Mouse (Mus musculus): Measurements from ENCODE around the gene Kctd17. TPM values are rescaled to one million over a fixed set of nuclear protein-coding genes. Genes with fewer than 3 reads are reported as not detected.

Gene Kctd17
- polyA plus RNA-seq, 1 experiment = 114 TPM

GRCm38 (mm10) chr15:78401345-78401744, 27.0 kb upstream of the Kctd17 start:
- 44% methylated on average over 6 of the region's 6 CpGs for WGBS
- H3K4me3 ChIP-seq (replicated peaks; ENCODE audit: extremely low read depth, low read depth, low read length) = no peak overlapping the region
- no peak for DNase-seq
- no peak for TF ChIP-seq POLR2A (IDR thresholded peaks at IDR 0.05; ENCODE audit: borderline replicate concordance, extremely low read depth, low read depth, low read length)
- no peak for TF ChIP-seq CTCF (IDR thresholded peaks at IDR 0.05; ENCODE audit: insufficient read depth, low read length)
- peaks cover 11% of the 10 kb centered on the region for H3K4me1 ChIP-seq (ENCODE audit: control insufficient read depth, insufficient read depth, low read length)

DNA sequence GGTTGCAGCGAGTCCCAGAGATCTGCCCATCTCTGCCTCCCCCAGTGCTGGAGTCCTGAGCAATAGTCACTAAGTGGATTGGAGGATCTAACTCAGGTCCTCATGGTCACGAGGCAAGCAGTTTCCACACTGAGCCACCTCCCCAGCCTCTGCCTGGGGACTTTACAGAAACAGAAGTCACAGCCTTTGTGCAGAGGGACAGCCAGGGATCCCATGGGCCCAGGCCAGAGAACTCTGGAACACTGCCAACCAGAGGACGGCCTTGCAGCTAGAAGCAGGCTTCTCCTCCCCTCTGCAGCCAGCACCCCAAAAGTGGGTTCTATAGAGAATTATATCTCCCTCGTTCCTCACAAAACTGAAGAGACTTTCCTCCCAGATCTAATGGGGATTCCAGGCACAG, 26.4 kb upstream of the Kctd17 start:
- DNase-seq = peak; percentile 59
- peaks cover 11% of the 10 kb centered on the region for H3K4me1 ChIP-seq (ENCODE audit: control insufficient read depth, insufficient read depth, low read length)
- TF ChIP-seq CTCF (IDR thresholded peaks at IDR 0.05; ENCODE audit: insufficient read depth, low read length) (no peak), POLR2A (IDR thresholded peaks at IDR 0.05; ENCODE audit: borderline replicate concordance, extremely low read depth, low read depth, low read length) (no peak)
- H3K4me3 ChIP-seq (replicated peaks; ENCODE audit: extremely low read depth, low read depth, low read length) = no peak overlapping the region
- WGBS = 29% methylated on average over 4 of the region's 4 CpGs

GRCm38 (mm10) chr15:78402423-78402822, 25.9 kb upstream of the Kctd17 start:
- no peak for TF ChIP-seq CTCF (IDR thresholded peaks at IDR 0.05; ENCODE audit: insufficient read depth, low read length)
- TF ChIP-seq POLR2A (IDR thresholded peaks at IDR 0.05; ENCODE audit: borderline replicate concordance, extremely low read depth, low read depth, low read length) = peak; percentile 25; the same call in 1 of the 2 replicates
- whole genome bisulfite sequencing = 50% methylated on average over 7 of the region's 7 CpGs
- Histone ChIP-seq H3K4me1 (ENCODE audit: control insufficient read depth, insufficient read depth, low read length) (peaks cover 14% of the 10 kb centered on the region), H3K4me3 (replicated peaks; ENCODE audit: extremely low read depth, low read depth, low read length) (no peak overlapping the region)
- DNase-seq = peak; percentile 80

DNA sequence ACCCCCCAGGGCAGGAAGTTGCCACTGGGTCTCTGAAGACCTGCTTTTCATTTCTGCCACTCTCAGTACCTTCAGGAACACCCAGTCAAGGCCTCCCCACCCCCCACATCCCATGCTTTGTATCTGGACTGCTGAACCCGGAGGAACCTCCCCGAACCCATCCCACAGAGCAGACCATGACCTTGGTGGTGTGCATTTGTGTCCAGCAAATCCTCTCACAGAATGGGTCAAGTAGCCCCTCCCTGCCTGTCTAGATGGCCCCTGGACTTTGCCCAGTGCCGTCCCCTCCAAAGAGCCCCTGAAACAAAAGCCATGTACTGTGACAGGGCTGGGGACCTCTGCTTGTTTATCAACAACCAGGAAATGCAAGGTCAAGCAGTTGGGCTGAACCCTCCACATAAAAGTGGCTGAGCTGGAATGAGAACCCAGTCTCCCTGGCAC, 25.0 kb upstream of the Kctd17 start:
- 30% methylated on average over 3 of the region's 3 CpGs for WGBS
- peak; percentile 45 for DNase-seq
- peak overlapping the region; percentile 25 for H3K4me3 ChIP-seq (replicated peaks; ENCODE audit: extremely low read depth, low read depth, low read length)
- H3K4me1 ChIP-seq (ENCODE audit: control insufficient read depth, insufficient read depth, low read length) = peaks cover 14% of the 10 kb centered on the region
- TF ChIP-seq POLR2A (IDR thresholded peaks at IDR 0.05; ENCODE audit: borderline replicate concordance, extremely low read depth, low read depth, low read length) (no peak), CTCF (IDR thresholded peaks at IDR 0.05; ENCODE audit: insufficient read depth, low read length) (no peak)

DNA sequence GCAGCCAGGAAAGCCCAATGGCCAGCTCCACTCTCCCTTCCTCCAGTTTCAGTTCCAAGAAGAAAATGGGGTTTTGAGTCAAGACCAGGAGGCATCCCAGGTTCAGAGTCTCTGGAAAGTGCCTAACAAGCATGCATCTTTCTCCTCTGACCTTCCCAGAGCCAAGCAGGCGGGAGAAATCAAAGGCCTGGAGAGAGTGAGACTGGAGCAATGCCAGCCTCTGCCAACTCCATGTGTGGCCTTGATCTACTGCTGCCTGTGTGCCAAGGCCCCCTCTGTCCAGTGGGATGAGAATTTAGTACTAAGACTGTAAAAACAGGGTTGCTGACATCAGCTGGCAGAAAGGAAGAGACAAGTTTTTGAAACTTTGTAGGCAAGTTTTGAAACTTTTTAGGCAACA, 24.5 kb upstream of the Kctd17 start:
- peak; percentile 43 for DNase-seq
- TF ChIP-seq CTCF (IDR thresholded peaks at IDR 0.05; ENCODE audit: insufficient read depth, low read length) (no peak), POLR2A (IDR thresholded peaks at IDR 0.05; ENCODE audit: borderline replicate concordance, extremely low read depth, low read depth, low read length) (no peak)
- Histone ChIP-seq H3K4me3 (replicated peaks; ENCODE audit: extremely low read depth, low read depth, low read length) (peak overlapping the region; percentile 25), H3K4me1 (ENCODE audit: control insufficient read depth, insufficient read depth, low read length) (peaks cover 14% of the 10 kb centered on the region)
- WGBS = 29% methylated on average over 1 of the region's 1 CpGs

DNA sequence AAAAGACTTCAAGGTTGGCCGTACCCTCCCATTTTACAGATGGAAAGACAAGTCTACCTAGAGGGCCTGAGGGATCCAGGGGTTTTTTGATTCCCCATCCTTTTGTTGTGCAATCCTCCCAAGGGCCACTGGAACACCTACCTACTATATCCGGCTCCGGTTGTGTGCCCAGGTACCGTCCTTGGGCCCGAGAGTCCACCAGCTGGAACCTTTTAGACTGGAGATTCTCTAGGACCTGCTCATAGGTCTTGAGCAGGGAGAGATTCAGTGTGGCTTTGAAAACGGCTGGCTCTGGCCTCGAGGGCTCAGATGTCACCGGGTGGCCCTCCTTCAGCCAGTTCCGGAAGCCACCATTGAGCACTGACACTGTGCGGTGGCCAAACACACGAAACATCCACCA, 23.3 kb upstream of the Kctd17 start:
- DNase-seq = no peak
- WGBS = 51% methylated on average over 11 of the region's 11 CpGs
- TF ChIP-seq POLR2A (IDR thresholded peaks at IDR 0.05; ENCODE audit: borderline replicate concordance, extremely low read depth, low read depth, low read length) = no peak
- no peak for TF ChIP-seq CTCF (IDR thresholded peaks at IDR 0.05; ENCODE audit: insufficient read depth, low read length)
- H3K4me3 ChIP-seq (replicated peaks; ENCODE audit: extremely low read depth, low read depth, low read length) = peak overlapping the region; percentile 94
- peaks cover 14% of the 10 kb centered on the region for H3K4me1 ChIP-seq (ENCODE audit: control insufficient read depth, insufficient read depth, low read length)

GRCm38 (mm10) chr15:78405517-78406211, 22.7 kb upstream of the Kctd17 start, which contains the start of gene Tst:
Gene Tst (minus strand): TSS chr15:78405907.
- TF ChIP-seq CTCF (IDR thresholded peaks at IDR 0.05; ENCODE audit: insufficient read depth, low read length) = no peak
- peak; percentile 55; the same call in 1 of the 2 replicates for TF ChIP-seq POLR2A (IDR thresholded peaks at IDR 0.05; ENCODE audit: borderline replicate concordance, extremely low read depth, low read depth, low read length)
- H3K4me1 ChIP-seq (ENCODE audit: control insufficient read depth, insufficient read depth, low read length) = peaks cover 12% of the 10 kb centered on the region
- DNase-seq = peak; percentile 94
- 1% methylated on average over 34 of the region's 34 CpGs for WGBS
- peak within 1 kb of the TSS; percentile 94 for H3K4me3 ChIP-seq (replicated peaks; ENCODE audit: extremely low read depth, low read depth, low read length)

- Histone ChIP-seq H3K4me1 (ENCODE audit: control insufficient read depth, insufficient read depth, low read length) (peaks cover 8% of the 10 kb centered on the region), H3K4me3 (replicated peaks; ENCODE audit: extremely low read depth, low read depth, low read length) (peak within 1 kb of the TSS; percentile 94)
- TF ChIP-seq POLR2A (IDR thresholded peaks at IDR 0.05; ENCODE audit: borderline replicate concordance, extremely low read depth, low read depth, low read length) (peak; percentile 93), CTCF (IDR thresholded peaks at IDR 0.05; ENCODE audit: insufficient read depth, low read length) (no peak)
- peak; percentile 92 for DNase-seq
- WGBS = under 1% methylated on average over 40 of the region's 40 CpGs
Observed at GRCm38 (mm10) chr15:78406293-78406934, 21.9 kb upstream of the Kctd17 start, which contains the start of gene Mpst. Gene Mpst (plus strand): TSS chr15:78406416.

GRCm38 (mm10) chr15:78409570-78410052, 18.8 kb upstream of the Kctd17 start:
- TF ChIP-seq POLR2A (IDR thresholded peaks at IDR 0.05; ENCODE audit: borderline replicate concordance, extremely low read depth, low read depth, low read length) = no peak
- no peak for TF ChIP-seq CTCF (IDR thresholded peaks at IDR 0.05; ENCODE audit: insufficient read depth, low read length)
- WGBS = 62% methylated on average over 12 of the region's 12 CpGs
- DNase-seq = no peak
- peaks cover 5% of the 10 kb centered on the region for H3K4me1 ChIP-seq (ENCODE audit: control insufficient read depth, insufficient read depth, low read length)
- no peak overlapping the region for H3K4me3 ChIP-seq (replicated peaks; ENCODE audit: extremely low read depth, low read depth, low read length)

Data from lung, adult 2 months (tissue).